Mouse (Mus musculus): ENCODE data around the gene Fosl1. TPM values are rescaled to one million over a fixed set of nuclear protein-coding genes. Genes with fewer than 3 reads are reported as not detected.

Gene Fosl1
- polyA plus RNA-seq, 1 experiment from 2014 or later, result not detected

DNA sequence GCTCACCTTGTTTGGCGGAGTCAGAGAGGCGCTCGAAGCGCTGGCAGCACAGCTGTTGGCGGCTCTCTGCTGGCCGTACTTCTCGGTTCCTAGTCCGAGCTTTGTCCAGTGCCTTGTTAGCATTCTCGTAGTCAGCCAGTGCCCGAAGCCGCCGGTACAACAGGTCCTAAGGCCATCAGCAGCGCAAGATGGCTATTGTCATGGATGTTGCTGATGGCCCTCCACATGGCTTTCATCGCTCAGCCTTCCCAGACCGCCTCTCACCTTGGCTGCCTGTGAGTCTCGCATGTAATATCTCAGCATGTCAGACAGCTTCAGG, 48.7 kb downstream of the Fosl1 start:
- Histone ChIP-seq H3K9me3 (replicated peaks; ENCODE audit: control insufficient read depth, low read length) (no peaks in the 10 kb centered on the region), H3K9ac (ENCODE audit: low read depth, low read length) (no peak overlapping the region), H3K4me2 (ENCODE audit: low read depth, low read length) (no peak overlapping the region), H3K36me3 (ENCODE audit: control insufficient read depth, insufficient read depth) (peaks cover 53% of the 10 kb centered on the region), H3K27ac (ENCODE audit: low read length) (no peak overlapping the region), H3K4me1 (ENCODE audit: control insufficient read depth, low read depth, low read length) (peaks cover 6% of the 10 kb centered on the region), H3K4me3 (ENCODE audit: low read depth, low read length) (no peak overlapping the region), H3K27me3 (ENCODE audit: control insufficient read depth, insufficient read depth, low read depth, low read length) (no peaks in the 10 kb centered on the region)
- 90% methylated on average over 16 of the region's 16 CpGs for WGBS (ENCODE audit: insufficient replicate concordance)
- no peak for ATAC-seq (ENCODE audit: low read depth)

DNA sequence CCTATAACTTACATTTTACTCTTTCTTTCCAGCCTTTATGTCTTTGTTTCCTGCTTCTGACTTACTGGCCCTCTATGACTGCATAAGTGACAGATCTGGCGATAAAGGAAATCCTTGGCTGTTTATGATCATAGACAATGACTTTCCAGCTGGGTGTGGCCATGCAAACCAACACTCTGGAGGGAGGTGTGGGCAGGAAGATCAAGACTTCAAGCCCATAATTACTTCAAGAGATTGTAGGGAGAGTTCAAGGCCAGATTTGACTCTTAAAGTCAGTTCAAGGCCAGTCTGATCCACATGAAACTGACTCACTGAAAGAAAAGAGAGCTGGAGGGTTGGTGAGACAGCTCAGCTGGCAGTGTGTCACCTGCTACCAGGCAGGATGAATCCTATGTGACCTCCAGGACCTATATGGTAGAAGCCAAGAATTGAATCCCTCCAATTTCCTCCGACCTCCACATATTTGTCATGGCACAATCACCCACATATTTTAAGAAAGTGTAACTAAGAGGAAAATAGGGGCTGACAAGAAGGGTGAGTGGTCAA, 53.1 kb downstream of the Fosl1 start:
- Histone ChIP-seq H3K4me1 (ENCODE audit: control insufficient read depth, low read depth, low read length) (no peaks in the 10 kb centered on the region), H3K36me3 (ENCODE audit: control insufficient read depth, insufficient read depth) (peaks cover 25% of the 10 kb centered on the region), H3K9ac (ENCODE audit: low read depth, low read length) (no peak overlapping the region), H3K27ac (ENCODE audit: low read length) (no peak overlapping the region), H3K4me3 (ENCODE audit: low read depth, low read length) (no peak overlapping the region), H3K9me3 (replicated peaks; ENCODE audit: control insufficient read depth, low read length) (no peaks in the 10 kb centered on the region), H3K4me2 (ENCODE audit: low read depth, low read length) (no peak overlapping the region), H3K27me3 (ENCODE audit: control insufficient read depth, insufficient read depth, low read depth, low read length) (no peaks in the 10 kb centered on the region)
- WGBS (ENCODE audit: insufficient replicate concordance), result 70% methylated on average over 2 of the region's 2 CpGs
- no peak for ATAC-seq (ENCODE audit: low read depth)

DNA sequence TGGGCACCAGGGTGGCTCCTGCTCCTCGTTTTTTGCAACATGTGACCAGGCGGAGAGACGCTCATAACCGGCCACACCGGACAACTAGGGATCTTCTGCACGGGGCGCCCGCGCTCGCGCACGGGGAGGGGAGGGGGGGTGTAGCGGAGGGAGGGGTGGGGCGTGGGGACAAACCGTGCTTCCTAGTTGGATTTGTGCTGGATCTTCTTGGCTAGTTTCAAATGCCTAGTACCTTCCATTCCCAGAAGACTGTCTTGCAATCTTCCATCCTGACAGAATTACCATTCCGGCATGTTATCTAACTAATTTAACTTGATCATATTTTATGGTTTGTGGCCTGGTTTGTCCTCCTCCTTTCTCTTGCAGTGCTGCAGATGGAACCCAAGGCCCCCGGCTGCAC, 56.3 kb downstream of the Fosl1 start, which contains the start of gene 1700020D05Rik:
TSS of gene 1700020D05Rik (minus strand) at position 101 of the 400 bp plus-strand sequence.
- WGBS (ENCODE audit: insufficient replicate concordance), result 72% methylated on average over 17 of the region's 17 CpGs
- Histone ChIP-seq H3K4me2 (ENCODE audit: low read depth, low read length) (no peak within 1 kb of the TSS), H3K9ac (ENCODE audit: low read depth, low read length) (no peak within 1 kb of the TSS), H3K27ac (ENCODE audit: low read length) (no peak within 1 kb of the TSS), H3K27me3 (ENCODE audit: control insufficient read depth, insufficient read depth, low read depth, low read length) (no peaks in the 10 kb centered on the region), H3K4me3 (ENCODE audit: low read depth, low read length) (no peak within 1 kb of the TSS), H3K4me1 (ENCODE audit: control insufficient read depth, low read depth, low read length) (peaks cover 2% of the 10 kb centered on the region; the same call in 1 of the 2 replicates), H3K36me3 (ENCODE audit: control insufficient read depth, insufficient read depth) (no peaks in the 10 kb centered on the region), H3K9me3 (replicated peaks; ENCODE audit: control insufficient read depth, low read length) (no peaks in the 10 kb centered on the region)
- no peak for ATAC-seq (ENCODE audit: low read depth)

Other genes starting within 250 kb of the Fosl1 start
- gene Pacs1, start 174.4 kb upstream of the Fosl1 start, polyA plus RNA-seq (2015; fragmentation: Nextera tagmentation; extraction: Ambion mirVana), result 6.8 and 8.1 TPM in 2 replicates
- gene Sf3b2, start 152.1 kb upstream of the Fosl1 start, polyA plus RNA-seq (2015; fragmentation: Nextera tagmentation; extraction: Ambion mirVana), result 103 TPM in 2 replicates
- 0.08 TPM in 1 of 2 replicates, not detected in the other for gene Gal3st3, start 149.2 kb upstream of the Fosl1 start, polyA plus RNA-seq (2015; fragmentation: Nextera tagmentation; extraction: Ambion mirVana)
- not detected in 2 replicates for gene Catsper1, start 111.8 kb upstream of the Fosl1 start, polyA plus RNA-seq (2015; fragmentation: Nextera tagmentation; extraction: Ambion mirVana)
- gene Cst6, start 98.0 kb upstream of the Fosl1 start, polyA plus RNA-seq (2015; fragmentation: Nextera tagmentation; extraction: Ambion mirVana), result 0.57 TPM in 1 of 2 replicates, not detected in the other
- gene Eif1ad, start 80.8 kb upstream of the Fosl1 start, polyA plus RNA-seq (2015; fragmentation: Nextera tagmentation; extraction: Ambion mirVana), result 22.4 and 23.5 TPM in 2 replicates
- gene Banf1, start 80.4 kb upstream of the Fosl1 start, polyA plus RNA-seq (2015; fragmentation: Nextera tagmentation; extraction: Ambion mirVana), result 189 and 214 TPM in 2 replicates
- 23.8 and 25.8 TPM in 2 replicates for gene Sart1, start 58.8 kb upstream of the Fosl1 start, polyA plus RNA-seq (2015; fragmentation: Nextera tagmentation; extraction: Ambion mirVana)
- gene Tsga10ip, start 45.0 kb upstream of the Fosl1 start, polyA plus RNA-seq (2015; fragmentation: Nextera tagmentation; extraction: Ambion mirVana), result 0.05 and 0.26 TPM in 2 replicates
- gene Drap1, start 22.6 kb upstream of the Fosl1 start, polyA plus RNA-seq (2015; fragmentation: Nextera tagmentation; extraction: Ambion mirVana), result 61.4 and 64.5 TPM in 2 replicates
- 6.1 and 7.1 TPM in 2 replicates for gene AI837181, start 22.4 kb upstream of the Fosl1 start, polyA plus RNA-seq (2015; fragmentation: Nextera tagmentation; extraction: Ambion mirVana)
- 0.86 and 0.97 TPM in 2 replicates for gene Ccdc85b, start 10.3 kb downstream of the Fosl1 start, polyA plus RNA-seq (2015; fragmentation: Nextera tagmentation; extraction: Ambion mirVana)
- 25.9 and 27.2 TPM in 2 replicates for gene Fibp, start 13.1 kb downstream of the Fosl1 start, polyA plus RNA-seq (2015; fragmentation: Nextera tagmentation; extraction: Ambion mirVana)
- gene Ctsw, start 21.0 kb downstream of the Fosl1 start, polyA plus RNA-seq (2015; fragmentation: Nextera tagmentation; extraction: Ambion mirVana), result 0.36 and 0.58 TPM in 2 replicates
- gene Efemp2, start 26.4 kb downstream of the Fosl1 start, polyA plus RNA-seq (2015; fragmentation: Nextera tagmentation; extraction: Ambion mirVana), result 13.5 and 15.8 TPM in 2 replicates
- gene Mus81, start 40.9 kb downstream of the Fosl1 start, polyA plus RNA-seq (2015; fragmentation: Nextera tagmentation; extraction: Ambion mirVana), result 12.7 and 15.6 TPM in 2 replicates
- gene Cfl1, start 42.9 kb downstream of the Fosl1 start, polyA plus RNA-seq (2015; fragmentation: Nextera tagmentation; extraction: Ambion mirVana), result 930 and 955 TPM in 2 replicates
- gene 1700020D05Rik, start 56.2 kb downstream of the Fosl1 start, polyA plus RNA-seq (2015; fragmentation: Nextera tagmentation; extraction: Ambion mirVana), result 0.09 and 0.14 TPM in 2 replicates
- gene Snx32, start 63.0 kb downstream of the Fosl1 start, polyA plus RNA-seq (2015; fragmentation: Nextera tagmentation; extraction: Ambion mirVana), result 5.7 and 7.2 TPM in 2 replicates
- gene Ovol1, start 113.1 kb downstream of the Fosl1 start, polyA plus RNA-seq (2015; fragmentation: Nextera tagmentation; extraction: Ambion mirVana), result 0.04 and 0.31 TPM in 2 replicates
- gene Ap5b1, start 120.5 kb downstream of the Fosl1 start, polyA plus RNA-seq (2015; fragmentation: Nextera tagmentation; extraction: Ambion mirVana), result 3.5 and 4.4 TPM in 2 replicates
- 92.2 and 115 TPM in 2 replicates for gene Rnaseh2c, start 154.3 kb downstream of the Fosl1 start, polyA plus RNA-seq (2015; fragmentation: Nextera tagmentation; extraction: Ambion mirVana)
- gene Kat5, start 162.7 kb downstream of the Fosl1 start, polyA plus RNA-seq (2015; fragmentation: Nextera tagmentation; extraction: Ambion mirVana), result 15.9 and 16.4 TPM in 2 replicates
- gene Rela, start 189.9 kb downstream of the Fosl1 start, polyA plus RNA-seq (2015; fragmentation: Nextera tagmentation; extraction: Ambion mirVana), result 21.6 and 23.6 TPM in 2 replicates
- gene Sipa1, start 216.2 kb downstream of the Fosl1 start, polyA plus RNA-seq (2015; fragmentation: Nextera tagmentation; extraction: Ambion mirVana), result 19.7 and 22.3 TPM in 2 replicates
- 12.9 and 15.2 TPM in 2 replicates for gene Map3k11, start 241.2 kb downstream of the Fosl1 start, polyA plus RNA-seq (2015; fragmentation: Nextera tagmentation; extraction: Ambion mirVana)
- 8.2 and 9.7 TPM in 2 replicates for gene Pcnx3, start 241.4 kb downstream of the Fosl1 start, polyA plus RNA-seq (2015; fragmentation: Nextera tagmentation; extraction: Ambion mirVana)

Measured in liver, embryonic 16.5 days (tissue).